Mouse (Mus musculus): ENCODE data around the gene Ip6k3. TPM values are rescaled to one million over a fixed set of nuclear protein-coding genes. Genes with fewer than 3 reads are reported as not detected.

The Ip6k3 gene
- total and polyA plus RNA-seq, 2 experiments, result not detected

DNA sequence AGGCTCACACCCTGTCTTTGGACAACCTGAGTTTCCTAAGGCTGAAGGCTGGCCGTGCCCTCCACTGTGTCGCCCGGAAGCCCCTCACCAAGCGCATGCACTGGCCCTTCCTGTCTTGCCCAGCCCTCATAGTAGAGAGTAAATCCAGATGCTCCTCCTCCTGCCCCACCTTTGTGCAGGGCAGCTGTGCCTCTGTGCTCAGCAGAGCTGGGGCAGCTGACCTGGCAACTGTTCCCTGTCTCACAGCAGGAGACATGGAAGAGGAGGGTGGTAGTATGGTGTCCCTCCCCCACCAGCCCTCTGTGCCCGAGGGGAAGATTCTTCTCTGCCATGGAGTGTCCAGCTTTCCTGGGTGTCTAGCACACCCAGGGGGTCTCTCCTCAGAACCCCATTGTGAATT, 65.9 kb downstream of the Ip6k3 start:
- Histone ChIP-seq H3K27me3 (ENCODE audit: control insufficient read depth, insufficient read depth, low read length) (no peaks in the 10 kb centered on the region), H3K4me3 (ENCODE audit: insufficient read depth, low read depth, low read length) (no peak overlapping the region), H3K79me2 (ENCODE audit: control insufficient read depth, insufficient read depth, low read length) (no peaks in the 10 kb centered on the region), H3K4me1 (ENCODE audit: control insufficient read depth, insufficient read depth, low read length) (no peaks in the 10 kb centered on the region), H3K36me3 (ENCODE audit: control insufficient read depth, insufficient read depth, low read length) (no peaks in the 10 kb centered on the region), H3K27ac (replicated peaks; ENCODE audit: insufficient read depth, low read depth, low read length) (no peak overlapping the region), H3K9ac (ENCODE audit: low read depth, low read length) (no peak overlapping the region)
- no peak for DNase-seq (ENCODE audit: extremely low read depth, low read depth, low spot score)
- TF ChIP-seq POLR2A (IDR thresholded peaks at IDR 0.05; ENCODE audit: extremely low read depth, insufficient read depth, low read length) (no peak), CTCF (IDR thresholded peaks at IDR 0.05; ENCODE audit: low read depth, low read length) (no peak)
- WGBS, result 91% methylated on average over 5 of the region's 5 CpGs

DNA sequence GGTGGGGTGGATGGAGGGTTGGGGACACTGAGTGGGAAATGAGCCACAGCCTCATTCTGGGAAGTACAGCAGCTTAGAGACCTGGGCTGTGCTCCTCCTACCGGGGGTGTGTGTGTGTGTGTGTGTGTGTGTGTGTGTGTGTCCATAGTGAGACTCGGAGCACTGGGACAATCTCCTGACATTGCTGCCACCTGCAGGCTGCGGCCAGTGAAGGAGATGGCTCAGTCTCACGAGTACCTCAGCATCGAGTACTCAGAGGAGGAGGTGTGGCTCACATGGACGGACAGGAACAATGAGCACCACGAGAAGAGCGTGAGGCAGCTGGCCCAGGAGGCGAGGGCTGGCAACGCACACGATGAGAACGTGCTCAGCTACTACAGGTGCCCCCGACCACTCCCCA, 71.9 kb downstream of the Ip6k3 start:
- TF ChIP-seq CTCF (IDR thresholded peaks at IDR 0.05; ENCODE audit: low read depth, low read length), result 0 out of 2 replicates have a peak, but pooled peaks have one; percentile 7
- TF ChIP-seq POLR2A (IDR thresholded peaks at IDR 0.05; ENCODE audit: extremely low read depth, insufficient read depth, low read length), result no peak
- Histone ChIP-seq H3K4me3 (ENCODE audit: insufficient read depth, low read depth, low read length) (no peak overlapping the region), H3K79me2 (ENCODE audit: control insufficient read depth, insufficient read depth, low read length) (no peaks in the 10 kb centered on the region), H3K36me3 (ENCODE audit: control insufficient read depth, insufficient read depth, low read length) (no peaks in the 10 kb centered on the region), H3K9ac (ENCODE audit: low read depth, low read length) (no peak overlapping the region), H3K27ac (replicated peaks; ENCODE audit: insufficient read depth, low read depth, low read length) (no peak overlapping the region), H3K27me3 (ENCODE audit: control insufficient read depth, insufficient read depth, low read length) (no peaks in the 10 kb centered on the region), H3K4me1 (ENCODE audit: control insufficient read depth, insufficient read depth, low read length) (no peaks in the 10 kb centered on the region)
- WGBS, result 59% methylated on average over 13 of the region's 13 CpGs
- no peak for DNase-seq (ENCODE audit: extremely low read depth, low read depth, low spot score)

Other genes with a start within 250 kb of the Ip6k3 start
- gene Phf1, start 234.7 kb downstream of the Ip6k3 start, total RNA-seq (2014; rRNA removed), result 4.2 and 5.6 TPM in 2 replicates
- 22.0 and 35.0 TPM in 2 replicates for gene Phf1, start 234.7 kb downstream of the Ip6k3 start, polyA plus RNA-seq (2012; rRNA removed)
- gene Cuta, start 228.2 kb downstream of the Ip6k3 start, total RNA-seq (2014; rRNA removed), result 19.6 and 21.4 TPM in 2 replicates
- 126 and 129 TPM in 2 replicates for gene Cuta, start 228.2 kb downstream of the Ip6k3 start, polyA plus RNA-seq (2012; rRNA removed)
- 0.92 and 0.94 TPM in 2 replicates for gene Syngap1, start 226.5 kb downstream of the Ip6k3 start, total RNA-seq (2014; rRNA removed)
- 1.3 and 2.3 TPM in 2 replicates for gene Syngap1, start 226.5 kb downstream of the Ip6k3 start, polyA plus RNA-seq (2012; rRNA removed)
- gene Zbtb9, start 194.6 kb downstream of the Ip6k3 start, total RNA-seq (2014; rRNA removed), result 3.3 and 4.1 TPM in 2 replicates
- gene Zbtb9, start 194.6 kb downstream of the Ip6k3 start, polyA plus RNA-seq (2012; rRNA removed), result 3.6 and 4.6 TPM in 2 replicates
- gene Bak1, start 138.8 kb downstream of the Ip6k3 start, total RNA-seq (2014; rRNA removed), result 5.1 and 5.6 TPM in 2 replicates
- 21.6 and 23.1 TPM in 2 replicates for gene Bak1, start 138.8 kb downstream of the Ip6k3 start, polyA plus RNA-seq (2012; rRNA removed)
- 1.1 and 1.5 TPM in 2 replicates for gene Itpr3, start 110.5 kb downstream of the Ip6k3 start, total RNA-seq (2014; rRNA removed)
- gene Itpr3, start 110.5 kb downstream of the Ip6k3 start, polyA plus RNA-seq (2012; rRNA removed), result 0.76 and 1.0 TPM in 2 replicates
- 115 and 135 TPM in 2 replicates for gene Uqcc2, start 33.9 kb downstream of the Ip6k3 start, total RNA-seq (2014; rRNA removed)
- gene Uqcc2, start 33.9 kb downstream of the Ip6k3 start, polyA plus RNA-seq (2012; rRNA removed), result 78.9 and 101 TPM in 2 replicates
- gene Lemd2, start 36.7 kb upstream of the Ip6k3 start, total RNA-seq (2014; rRNA removed), result 15.1 and 17.8 TPM in 2 replicates
- 34.8 and 45.1 TPM in 2 replicates for gene Lemd2, start 36.7 kb upstream of the Ip6k3 start, polyA plus RNA-seq (2012; rRNA removed)